Mouse (Mus musculus): ENCODE measurements around the gene Slc12a3. TPM values are rescaled to one million over a fixed set of nuclear protein-coding genes. Genes with fewer than 3 reads are reported as not detected.

Slc12a3 gene
- total RNA-seq (2023): 1 to 10 TPM in 1 of 2 experiments, under 1 TPM in 1; 0.78 to 1.2 TPM

DNA sequence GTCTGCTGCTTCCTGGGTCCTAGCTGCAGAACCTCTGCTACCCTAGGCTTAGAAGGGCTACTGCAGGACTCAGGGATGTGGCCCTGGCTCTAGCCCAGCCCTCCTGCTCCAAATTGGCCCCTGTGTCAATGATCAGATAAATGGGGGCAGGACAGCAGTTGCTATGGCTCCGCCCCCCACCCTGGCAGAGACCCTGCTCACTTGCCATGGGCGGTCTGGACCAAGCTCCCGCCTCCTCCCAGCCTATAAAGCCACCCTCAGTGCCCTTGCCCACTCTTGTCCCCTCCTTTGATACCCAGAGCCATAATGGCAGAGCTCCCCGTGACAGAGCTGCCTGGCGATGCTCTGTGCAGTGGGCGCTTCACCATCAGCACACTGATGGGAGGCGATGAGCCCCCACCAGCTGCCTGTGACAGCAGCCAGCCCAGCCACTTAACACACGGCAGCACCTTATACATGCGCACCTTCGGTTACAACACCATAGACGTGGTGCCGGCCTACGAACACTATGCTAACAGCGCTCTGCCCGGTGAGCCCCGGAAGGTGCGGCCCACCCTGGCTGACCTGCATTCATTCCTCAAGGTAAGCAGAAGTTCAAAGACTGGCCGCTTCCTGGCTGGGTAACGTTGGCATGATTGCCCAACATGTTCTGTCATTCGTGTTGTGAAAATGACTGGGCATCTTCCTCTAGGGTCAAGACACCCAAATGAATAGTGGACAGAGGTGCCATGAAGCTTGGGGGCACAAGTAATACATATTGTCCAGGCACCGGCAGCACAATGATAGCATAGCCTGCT lies at the start of gene Slc12a3:
Gene Slc12a3, plus strand, starts transcription at position 270 of the 797 bp plus-strand sequence.

DNA sequence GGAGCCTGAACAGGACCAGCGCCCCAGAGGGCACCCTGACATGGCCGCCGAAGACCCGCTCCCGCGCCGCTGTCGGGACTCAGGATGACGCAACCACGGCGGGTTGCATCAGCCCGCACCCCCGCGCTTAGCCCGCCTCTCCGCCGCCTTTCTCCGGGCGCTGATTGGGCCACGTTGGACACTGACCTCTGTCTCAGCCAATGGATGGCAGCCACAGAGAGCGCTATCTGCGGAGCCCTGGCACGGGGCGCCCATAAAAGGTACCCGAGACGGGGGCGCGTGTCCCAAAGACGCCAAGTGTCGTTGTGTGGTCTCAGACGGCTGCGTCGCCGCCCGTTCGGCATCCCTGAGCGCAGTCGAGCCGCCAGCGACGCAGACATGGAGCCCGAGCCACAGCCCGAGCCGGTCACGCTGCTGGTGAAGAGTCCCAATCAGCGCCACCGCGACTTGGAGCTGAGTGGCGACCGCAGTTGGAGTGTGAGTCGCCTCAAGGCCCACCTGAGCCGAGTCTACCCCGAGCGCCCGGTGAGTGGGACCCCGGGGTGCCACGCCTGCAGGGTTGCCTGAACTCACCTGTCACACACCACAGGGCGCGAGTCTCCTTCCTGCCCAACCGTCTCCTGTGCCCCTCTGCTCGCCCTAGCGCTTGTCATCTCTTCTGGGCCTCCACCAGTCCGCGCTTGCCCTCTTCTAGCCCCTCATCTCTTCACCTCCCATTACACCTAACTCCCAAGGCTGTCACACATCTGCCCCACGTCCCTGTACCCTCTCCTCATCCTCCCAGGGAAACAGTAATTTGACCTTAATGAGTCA lies 57.4 kb downstream of the Slc12a3 start, which contains the start of gene Herpud1:
Gene Herpud1, plus strand, starts transcription at position 225 of the 813 bp plus-strand sequence.

Other genes starting within 250 kb of the Slc12a3 start
- 10 to 100 TPM; 14.1 to 21.5 TPM for gene Bbs2, start 230.3 kb upstream of the Slc12a3 start, total RNA-seq (2023)
- gene Mt4, start 192.0 kb upstream of the Slc12a3 start, total RNA-seq (2023): not detected
- gene Mt3, start 176.6 kb upstream of the Slc12a3 start, total RNA-seq (2023): not detected
- not detected for gene Mt2, start 156.5 kb upstream of the Slc12a3 start, total RNA-seq (2023)
- gene Mt1, start 150.1 kb upstream of the Slc12a3 start, total RNA-seq (2023): 1 to 10 TPM; 2.0 to 2.9 TPM
- gene Nup93, start 114.6 kb upstream of the Slc12a3 start, total RNA-seq (2023): 10 to 100 TPM; 32.1 to 32.4 TPM
- gene Herpud1, start 57.2 kb downstream of the Slc12a3 start, total RNA-seq (2023): 100 to 1,000 TPM; 166 to 220 TPM
- gene Nlrc5, start 105.2 kb downstream of the Slc12a3 start, total RNA-seq (2023): 10 to 100 TPM; 86.9 to 95.0 TPM
- not detected for gene Cpne2, start 203.8 kb downstream of the Slc12a3 start, total RNA-seq (2023)